Mouse (Mus musculus) embryonic fibroblast, embryonic 13.5 days (primary cell): ENCODE measurements around the gene 1700047I17Rik2. TPM values are rescaled to one million over a fixed set of nuclear protein-coding genes. Genes with fewer than 3 reads are reported as not detected.
A peak's percentile ranks its signal among the peaks of the same experiment; 100 is the strongest.
"Not testable (repeated sequence)": the region's sequence is repeated elsewhere in the genome, so short reads cannot be mapped to it uniquely, and the experiment has no call there.

Experiments
- H3K27ac ChIP-seq: 2 replicates; pipeline ENCODE4 v1.5.1; 2012; ENCODE audit warnings: low read length, control low read depth, inconsistent platforms; ENCODE audit not compliant: insufficient read depth
- H3K4me1 ChIP-seq: 2 replicates; pipeline ENCODE4 v1.6.1; 2011; ENCODE audit warnings: low read length; ENCODE audit not compliant: control insufficient read depth, insufficient read depth
- H3K4me3 ChIP-seq: 2 replicates; pipeline ENCODE4 v1.5.1; 2011; ENCODE audit warnings: mild to moderate bottlenecking, control low read depth, low read length; ENCODE audit not compliant: insufficient read depth
- polyA plus RNA-seq: library from polyadenylated mRNA; stranded (reverse); fragments of >200 nt; gene quantifications from 2 replicates; pipeline ENCODE4 v1.2.4, GENCODE M21; 2011; ENCODE audit warnings: low read depth; ENCODE audit not compliant: missing spikeins, insufficient read length

1700047I17Rik2 gene
- polyA plus RNA-seq = 9.2 and 13.0 TPM in 2 replicates

DNA sequence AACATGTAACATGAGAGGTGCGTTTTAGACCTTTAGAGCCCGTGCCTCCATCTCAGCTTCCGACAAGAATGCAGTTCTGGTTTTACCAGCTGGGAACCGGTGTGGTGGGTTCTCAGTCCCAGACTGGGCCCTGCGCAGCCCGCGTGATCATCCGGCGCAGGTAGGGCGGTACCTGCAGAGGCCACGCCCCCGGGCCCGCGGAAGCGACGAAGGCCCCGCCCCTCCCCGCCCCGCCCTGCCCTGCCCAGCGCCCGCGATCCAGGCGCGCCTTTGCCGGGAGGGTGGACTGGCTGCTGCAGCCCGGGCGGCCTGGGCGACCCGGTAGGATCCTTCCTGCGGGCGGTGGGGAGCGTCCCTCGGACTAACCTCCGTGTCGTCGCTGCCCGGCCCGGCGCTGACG, at the start of gene 1700047I17Rik2:
1700047I17Rik2 (plus strand) TSS at position 287 of the 400 bp plus-strand sequence.
- H3K27ac ChIP-seq, H3K4me1 ChIP-seq, H3K4me3 ChIP-seq: not testable (repeated sequence)

DNA sequence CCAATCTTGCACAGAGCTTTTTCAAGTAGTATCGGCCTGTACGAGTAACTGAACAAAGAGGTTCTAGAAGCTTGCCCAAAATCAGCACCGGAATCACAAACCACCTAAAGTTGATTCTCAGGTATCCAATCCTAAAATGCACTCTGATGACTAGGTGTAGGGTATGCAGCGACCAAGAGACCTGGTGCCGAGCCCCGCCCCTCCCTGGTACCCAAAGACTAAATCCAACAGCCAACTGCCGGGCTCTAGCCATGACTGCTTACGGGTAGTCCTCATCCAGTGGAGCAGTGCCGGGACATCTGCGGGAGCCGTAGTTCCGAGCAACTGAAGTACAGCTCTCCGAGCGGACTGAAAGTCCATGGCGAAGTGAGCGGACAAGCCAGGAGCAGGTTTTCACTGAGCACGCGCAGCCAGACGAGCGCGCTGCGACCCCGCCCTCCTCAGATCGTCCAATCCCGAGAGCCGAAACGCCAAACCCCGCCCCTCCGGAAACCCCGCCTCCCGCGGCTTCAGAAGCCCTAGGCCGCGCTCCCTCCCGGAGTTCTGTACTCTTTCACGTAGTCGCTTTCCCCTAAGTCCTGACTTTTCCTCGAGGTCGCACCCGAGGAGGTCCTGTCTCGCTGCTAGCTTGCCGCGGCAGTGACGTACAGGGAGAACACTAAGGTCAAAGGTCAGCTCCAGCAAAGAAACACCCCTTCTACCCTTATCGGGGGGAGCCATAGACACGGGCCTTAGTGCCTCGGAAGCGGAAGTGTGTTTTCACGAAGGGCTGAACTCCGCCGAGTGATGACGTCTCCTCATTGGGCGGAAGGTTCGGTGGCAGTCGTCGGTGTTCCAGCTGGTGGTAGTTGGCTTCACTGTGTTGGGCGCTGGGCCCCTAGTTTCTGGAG, 44.6 kb upstream of the 1700047I17Rik2 start, which contains the start of gene Srp54b:
Srp54b (plus strand) TSS at position 546 of the 890 bp plus-strand sequence.
- not testable (repeated sequence) for H3K4me3 ChIP-seq, H3K27ac ChIP-seq, H3K4me1 ChIP-seq

- H3K27ac ChIP-seq, H3K4me3 ChIP-seq, H3K4me1 ChIP-seq: not testable (repeated sequence)
Measured at GRCm38 (mm10) chr12:55155449-55155783, 44.0 kb upstream of the 1700047I17Rik2 start.

- H3K27ac ChIP-seq, H3K4me3 ChIP-seq, H3K4me1 ChIP-seq: not testable (repeated sequence)
Measured at GRCm38 (mm10) chr12:55167034-55167557, 32.3 kb upstream of the 1700047I17Rik2 start.

DNA sequence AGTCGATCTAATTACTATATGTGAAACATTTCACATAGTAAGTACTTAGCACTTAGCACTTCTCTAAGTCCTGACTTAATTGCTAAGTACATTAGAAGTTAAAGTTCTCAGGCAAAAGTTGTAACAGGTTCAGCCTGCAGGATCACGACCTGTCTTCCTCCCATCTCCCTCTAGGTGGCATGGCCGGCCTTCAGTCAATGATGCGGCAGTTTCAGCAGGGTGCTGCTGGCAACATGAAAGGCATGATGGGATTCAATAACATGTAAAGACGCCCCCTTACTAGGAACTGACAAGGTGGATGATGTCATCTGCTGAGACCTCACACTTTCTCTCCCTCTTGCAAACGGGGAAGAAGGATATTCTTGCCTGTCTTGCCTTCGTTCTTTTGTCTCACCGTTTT, 11.7 kb upstream of the 1700047I17Rik2 start:
- not testable (repeated sequence) for H3K4me1 ChIP-seq, H3K27ac ChIP-seq, H3K4me3 ChIP-seq

DNA sequence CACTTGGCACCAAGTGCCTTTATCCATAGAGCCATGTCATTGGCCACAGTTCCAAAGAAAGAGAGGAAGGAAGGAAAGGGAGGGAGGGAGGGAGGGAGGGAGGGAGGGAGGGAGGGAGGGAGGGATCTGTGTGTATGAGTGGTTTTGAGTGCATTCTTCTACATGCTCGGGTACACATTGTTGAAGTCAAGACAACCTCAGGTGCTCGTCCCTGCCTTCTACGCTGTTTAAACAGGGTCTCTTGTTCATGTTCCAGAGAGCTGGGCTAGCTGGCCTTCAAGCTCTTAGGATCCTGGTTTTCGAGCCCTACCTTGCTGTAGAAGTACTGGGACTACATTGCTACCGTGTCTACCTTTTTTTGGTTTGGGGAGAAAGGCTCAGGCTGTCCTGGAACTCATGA, 10.3 kb upstream of the 1700047I17Rik2 start:
- not testable (repeated sequence) for H3K4me1 ChIP-seq, H3K27ac ChIP-seq, H3K4me3 ChIP-seq

GRCm38 (mm10) chr12:55199799-55200198, 407 bp downstream of the 1700047I17Rik2 start:
- H3K4me1 ChIP-seq, H3K27ac ChIP-seq, H3K4me3 ChIP-seq: not testable (repeated sequence)

DNA sequence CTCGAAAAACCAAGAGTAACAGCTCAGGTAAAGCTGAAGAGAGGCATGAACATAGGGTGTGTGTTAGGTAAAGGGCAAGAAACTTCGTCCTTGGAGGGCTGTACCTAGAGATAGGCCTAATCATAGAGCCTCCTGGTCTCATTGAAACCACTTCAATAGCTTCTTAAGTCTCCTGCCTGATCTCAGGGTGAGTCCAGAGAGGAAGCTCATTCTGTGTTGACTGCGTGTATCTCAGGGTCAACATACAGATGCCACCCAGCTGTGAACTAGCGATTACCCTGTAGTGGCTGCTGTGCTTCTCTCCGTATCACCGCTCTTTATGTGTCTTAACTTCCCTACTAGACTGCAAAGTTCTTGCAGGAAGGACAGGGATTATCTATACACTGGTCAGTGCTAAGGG, 13.6 kb downstream of the 1700047I17Rik2 start:
- H3K4me1 ChIP-seq, H3K4me3 ChIP-seq, H3K27ac ChIP-seq: not testable (repeated sequence)

DNA sequence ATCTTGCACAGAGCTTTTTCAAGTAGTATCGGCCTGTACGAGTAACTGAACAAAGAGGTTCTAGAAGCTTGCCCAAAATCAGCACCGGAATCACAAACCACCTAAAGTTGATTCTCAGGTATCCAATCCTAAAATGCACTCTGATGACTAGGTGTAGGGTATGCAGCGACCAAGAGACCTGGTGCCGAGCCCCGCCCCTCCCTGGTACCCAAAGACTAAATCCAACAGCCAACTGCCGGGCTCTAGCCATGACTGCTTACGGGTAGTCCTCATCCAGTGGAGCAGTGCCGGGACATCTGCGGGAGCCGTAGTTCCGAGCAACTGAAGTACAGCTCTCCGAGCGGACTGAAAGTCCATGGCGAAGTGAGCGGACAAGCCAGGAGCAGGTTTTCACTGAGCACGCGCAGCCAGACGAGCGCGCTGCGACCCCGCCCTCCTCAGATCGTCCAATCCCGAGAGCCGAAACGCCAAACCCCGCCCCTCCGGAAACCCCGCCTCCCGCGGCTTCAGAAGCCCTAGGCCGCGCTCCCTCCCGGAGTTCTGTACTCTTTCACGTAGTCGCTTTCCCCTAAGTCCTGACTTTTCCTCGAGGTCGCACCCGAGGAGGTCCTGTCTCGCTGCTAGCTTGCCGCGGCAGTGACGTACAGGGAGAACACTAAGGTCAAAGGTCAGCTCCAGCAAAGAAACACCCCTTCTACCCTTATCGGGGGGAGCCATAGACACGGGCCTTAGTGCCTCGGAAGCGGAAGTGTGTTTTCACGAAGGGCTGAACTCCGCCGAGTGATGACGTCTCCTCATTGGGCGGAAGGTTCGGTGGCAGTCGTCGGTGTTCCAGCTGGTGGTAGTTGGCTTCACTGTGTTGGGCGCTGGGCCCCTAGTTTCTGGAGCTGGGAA, 30.5 kb downstream of the 1700047I17Rik2 start, which contains the start of gene Srp54c:
Srp54c (plus strand) TSS at position 543 of the 894 bp plus-strand sequence.
- not testable (repeated sequence) for H3K27ac ChIP-seq
- H3K4me3 ChIP-seq = peak within 1 kb of the TSS; percentile 33

DNA sequence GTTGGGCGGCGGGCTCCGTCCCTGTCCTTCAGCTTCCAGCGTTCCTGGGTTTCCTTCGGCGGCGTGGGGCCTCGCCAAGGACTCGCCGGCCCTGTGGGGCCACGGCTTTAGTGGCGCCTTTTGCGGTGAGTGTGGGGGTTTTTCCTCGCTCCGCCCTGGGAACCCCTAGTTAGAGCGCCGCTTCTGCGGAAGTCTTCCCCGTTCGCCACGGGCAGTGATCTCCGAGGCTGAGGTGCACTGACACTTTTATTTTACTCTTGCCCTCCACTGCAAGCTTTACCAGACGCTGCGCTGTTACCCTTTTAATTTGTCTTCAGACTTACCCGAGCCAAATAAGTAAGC, 31.1 kb downstream of the 1700047I17Rik2 start:
- H3K4me3 ChIP-seq = peak overlapping the region; percentile 33
- not testable (repeated sequence) for H3K27ac ChIP-seq, H3K4me1 ChIP-seq

More for the DNA sequence above, 30.5 kb downstream of the 1700047I17Rik2 start, which contains the start of gene Srp54c:
- not testable (repeated sequence) for H3K4me1 ChIP-seq

- not testable (repeated sequence) for H3K27ac ChIP-seq, H3K4me3 ChIP-seq, H3K4me1 ChIP-seq
Measured at GRCm38 (mm10) chr12:55242243-55242642, 42.9 kb downstream of the 1700047I17Rik2 start.

- not testable (repeated sequence) for H3K27ac ChIP-seq, H3K4me3 ChIP-seq, H3K4me1 ChIP-seq
Measured at GRCm38 (mm10) chr12:55261950-55262349, 62.6 kb downstream of the 1700047I17Rik2 start.

GRCm38 (mm10) chr12:55263385-55263784, 64.0 kb downstream of the 1700047I17Rik2 start:
- H3K27ac ChIP-seq, H3K4me3 ChIP-seq, H3K4me1 ChIP-seq: not testable (repeated sequence)
